Mouse (Mus musculus): ENCODE measurements at regions not wholly inside any gene's neighbourhood (a gene's known extent, or its start where the extent isn't known, plus 50 kb on each side); places are given as distances from the start of the nearest gene placed in this dataset.

DNA sequence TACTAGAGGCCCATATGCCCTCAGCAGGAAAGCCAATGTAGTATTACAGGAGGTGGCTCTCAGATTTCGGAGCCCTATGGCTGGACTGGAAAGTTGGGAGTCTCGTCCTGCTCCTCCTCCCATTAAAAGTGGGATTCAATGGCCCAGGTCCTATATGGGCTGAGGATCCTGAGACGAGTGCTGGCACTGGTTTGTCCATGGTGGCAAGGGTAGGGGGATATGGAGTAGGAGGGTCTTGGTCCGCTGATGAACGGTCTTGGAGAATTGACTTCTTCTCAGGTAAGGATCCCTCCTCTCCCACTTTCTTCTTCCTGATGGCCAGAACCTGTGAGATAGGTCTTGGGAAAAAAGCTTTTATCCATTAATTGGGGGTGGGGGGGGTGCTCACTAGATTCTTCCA, 522.2 kb upstream of the Slc5a7 start:
- DNase-seq (ENCODE audit: low spot score in 2 of 2): no peak

DNA sequence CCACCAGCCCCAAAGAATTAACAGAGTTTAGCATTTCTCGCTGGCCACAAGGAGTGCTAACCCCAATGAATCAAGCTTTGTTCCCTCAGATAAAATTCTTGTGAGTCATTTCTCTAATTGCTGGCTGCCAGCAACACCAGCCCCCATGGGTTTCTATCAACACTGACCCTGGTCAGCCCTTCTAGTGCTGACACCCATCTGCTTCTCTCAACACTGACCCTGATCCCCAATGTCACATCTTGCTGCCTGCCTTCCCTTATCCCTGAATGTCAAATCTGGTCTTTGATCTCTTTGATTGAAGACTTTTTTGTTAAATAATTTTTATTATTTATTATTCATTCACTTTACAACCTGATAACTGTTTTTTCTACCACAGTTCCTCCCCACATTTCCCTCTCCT, 554.8 kb upstream of the Slc5a7 start:
- no peak for DNase-seq (ENCODE audit: low spot score in 2 of 2)

DNA sequence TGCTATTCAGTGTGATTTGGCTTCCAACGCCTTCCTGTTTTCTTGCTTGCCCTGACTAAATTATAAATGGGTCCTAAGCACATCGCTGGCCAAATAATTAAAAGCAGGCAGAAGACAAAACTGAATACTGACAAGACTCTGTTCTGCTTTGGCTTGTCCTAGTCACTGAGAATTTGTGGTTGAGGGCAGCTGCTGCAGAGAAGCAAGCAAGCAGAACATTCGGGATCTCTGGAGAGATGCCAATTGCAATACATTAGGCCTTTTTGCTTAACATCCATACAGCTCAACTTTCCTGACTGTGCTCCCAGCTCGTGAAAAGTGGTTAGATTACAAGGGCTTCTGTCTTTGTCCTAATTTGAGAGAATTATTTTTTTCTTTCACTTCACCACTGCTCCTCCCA, 549.0 kb upstream of the St6gal2 start:
- peak; percentile 8 to 9 for DNase-seq (ENCODE audit: low spot score in 2 of 2)

DNA sequence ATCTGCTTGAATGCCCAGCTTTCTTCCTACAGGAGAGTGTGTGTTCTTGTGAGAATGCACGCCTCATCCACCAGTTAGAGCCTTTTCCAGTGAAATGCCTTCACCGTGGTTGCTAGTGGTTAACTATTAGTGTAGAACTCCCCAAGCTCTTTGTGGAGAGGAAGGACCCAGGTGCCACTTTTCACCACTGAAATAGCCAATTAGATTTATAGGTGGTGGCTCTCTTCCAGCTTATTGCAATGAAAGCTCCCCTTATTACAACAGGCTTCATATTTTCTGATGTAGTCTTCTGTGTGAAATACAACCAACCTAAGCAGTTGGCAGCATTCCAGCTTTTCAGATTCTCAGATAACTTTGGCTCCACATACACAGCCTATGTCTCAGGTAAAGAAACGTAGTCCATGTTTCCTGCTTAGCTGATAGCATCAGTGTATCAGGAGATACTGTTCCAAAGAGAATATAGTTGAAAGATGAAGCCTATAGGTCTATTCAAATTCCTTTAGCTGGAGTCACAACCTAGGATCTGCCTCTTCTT, 515.9 kb upstream of the St6gal2 start:
- no peak for DNase-seq (ENCODE audit: low spot score in 2 of 2)

DNA sequence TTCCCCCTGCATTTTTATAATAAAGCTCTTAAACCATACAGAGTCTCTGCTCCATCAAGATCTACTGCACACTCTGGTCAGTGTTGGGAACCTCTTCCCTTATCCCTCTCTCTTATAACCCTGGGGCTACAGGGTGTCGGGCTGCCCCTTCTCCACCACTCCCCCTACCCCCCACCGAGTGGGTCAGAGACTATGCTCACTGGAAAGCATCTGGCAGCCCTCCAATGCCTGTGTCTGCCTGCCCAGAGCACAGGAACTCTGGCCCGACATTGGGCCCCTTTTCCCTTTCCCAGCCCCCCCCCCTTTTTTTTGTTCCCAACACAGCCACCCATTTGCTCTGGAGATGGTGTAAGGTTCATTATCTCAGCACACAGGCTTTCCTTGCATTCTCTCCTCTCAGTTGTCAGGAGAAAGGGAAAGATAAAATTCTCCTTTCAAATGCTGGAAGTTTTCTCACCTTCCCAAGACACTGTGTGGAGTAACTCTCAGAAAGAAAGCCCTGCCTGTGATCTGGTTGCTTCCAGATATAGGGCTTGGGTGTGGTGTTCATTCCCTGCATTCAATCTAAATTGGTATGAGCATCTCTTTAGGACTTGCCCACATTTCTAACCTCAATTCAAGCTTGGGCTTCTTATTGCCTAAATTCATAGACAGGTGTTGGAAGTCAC, 501.7 kb upstream of the St6gal2 start:
- no peak for DNase-seq (ENCODE audit: low spot score in 2 of 2)

DNA sequence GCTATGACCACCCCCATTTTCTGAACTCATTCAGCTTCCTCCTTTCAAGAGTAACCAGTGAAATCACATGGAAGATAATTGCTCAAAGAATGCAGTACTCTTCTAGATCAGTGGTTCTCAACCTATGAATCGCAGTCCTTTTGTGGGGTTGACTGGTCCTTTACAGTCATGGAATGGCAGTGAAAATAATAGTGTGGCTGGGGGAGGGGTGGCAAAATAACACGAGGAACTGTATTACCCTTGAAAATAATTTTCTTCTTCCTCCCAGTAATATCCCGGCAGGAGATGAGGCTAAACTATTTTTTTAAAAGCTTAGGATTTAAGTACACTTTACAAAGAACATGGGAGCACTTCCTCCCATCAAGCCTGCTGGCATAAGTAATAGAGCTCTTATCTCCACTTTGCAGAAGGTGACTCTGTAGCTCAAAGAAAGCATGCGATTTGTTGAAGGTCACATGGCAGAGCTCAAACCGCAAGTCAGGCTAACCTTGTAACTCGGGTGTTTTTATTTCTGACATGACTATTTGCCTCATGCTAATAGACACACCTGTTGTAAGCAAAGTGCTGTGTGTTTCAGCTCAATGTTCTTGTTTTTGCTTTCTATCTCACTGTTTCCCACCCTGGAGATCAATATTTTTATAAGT, 500.8 kb upstream of the St6gal2 start:
- DNase-seq (ENCODE audit: low spot score in 2 of 2): no peak

Measured in layer of hippocampus, adult 8-10 months (tissue).